Mouse (Mus musculus) embryonic facial prominence, embryonic 15.5 days (tissue): ENCODE measurements around the gene Tex13b. TPM values are rescaled to one million over a fixed set of nuclear protein-coding genes. Genes with fewer than 3 reads are reported as not detected.

ENCODE experiments used
- polyA plus RNA-seq: library from polyadenylated mRNA; unstranded; fragments of >200 nt; fragmentation: Nextera tagmentation; extraction: Ambion mirVana; gene quantifications from 2 replicates; pipeline ENCODE4 v1.2.1, GENCODE M21; 2015

The Tex13b gene
- polyA plus RNA-seq, 1 experiment from 2014 or later = 0.12 TPM

Other genes with a start within 250 kb of the Tex13b start
- gene Tsc22d3, start 212.8 kb downstream of the Tex13b start, polyA plus RNA-seq = 129 and 132 TPM in 2 replicates
- gene Mid2, start 148.8 kb downstream of the Tex13b start, polyA plus RNA-seq = 6.4 and 7.7 TPM in 2 replicates
- gene Vsig1, start 94.2 kb upstream of the Tex13b start, polyA plus RNA-seq = 0.25 and 0.33 TPM in 2 replicates
- gene Psmd10, start 143.3 kb upstream of the Tex13b start, polyA plus RNA-seq = 45.0 and 46.3 TPM in 2 replicates
- 22.1 and 24.9 TPM in 2 replicates for gene Atg4a, start 143.5 kb upstream of the Tex13b start, polyA plus RNA-seq